Mouse (Mus musculus) cerebellum, postnatal 36 days (tissue): Measurements from ENCODE around the gene Zfp644.
A peak's percentile ranks its signal among the peaks of the same experiment; 100 is the strongest.
"Not testable (repeated sequence)": the region's sequence is repeated elsewhere in the genome, so short reads cannot be mapped to it uniquely, and the experiment has no call there.

ENCODE experiments used
- DNase-seq, 2 experiments: peaks; one replicate each; pipeline ENCODE4 v3.0.0; 2021 to 2022; ENCODE audit warnings: mixed read lengths in 2 of 2

Gene Zfp644

GRCm38 (mm10) chr5:106696396-106697337 is at the start of gene Zfp644:
TSS of gene Zfp644 (minus strand) at chr5:106697287.
- peak; percentile 86 to 92 for DNase-seq

DNA sequence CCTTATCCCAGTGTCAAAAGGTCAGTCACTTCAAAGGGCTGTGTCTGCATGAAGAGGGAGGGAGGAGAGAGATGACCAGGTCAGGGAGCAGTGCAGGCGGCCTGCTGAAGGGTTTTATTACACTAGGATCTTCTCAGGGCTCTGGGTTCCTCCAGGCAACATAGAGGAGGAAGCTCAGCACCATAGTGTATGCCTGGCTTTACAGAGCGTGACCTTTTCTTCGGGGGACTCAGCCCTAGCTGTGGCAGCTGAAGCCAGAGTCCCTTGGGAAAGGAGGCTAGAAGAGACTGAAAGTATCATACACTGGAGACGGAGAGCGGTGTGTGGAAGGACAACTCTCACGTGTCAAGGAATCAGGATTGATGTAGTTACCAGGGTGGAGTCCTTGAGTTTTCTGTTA is 42.6 kb upstream of the Zfp644 start:
- DNase-seq: no peak

DNA sequence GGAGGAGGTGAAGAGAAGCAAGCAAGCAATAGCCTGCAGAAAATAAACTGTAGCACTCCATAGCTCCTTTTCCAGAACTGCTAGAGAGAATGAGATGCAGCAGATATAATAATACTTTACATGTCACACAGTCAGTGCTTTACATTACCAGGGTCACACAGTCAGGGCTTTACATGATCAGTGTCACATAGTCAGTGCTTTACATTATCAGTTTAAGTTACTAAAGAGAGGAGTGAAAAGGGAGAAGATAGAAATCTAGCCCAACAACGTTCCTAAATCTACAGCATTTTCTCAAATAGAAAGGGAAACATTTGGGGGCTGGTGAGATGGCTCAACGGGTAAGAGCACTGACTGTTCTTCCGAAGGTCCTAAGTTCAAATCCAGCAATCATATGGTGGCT is 26.4 kb upstream of the Zfp644 start:
- no peak for DNase-seq

DNA sequence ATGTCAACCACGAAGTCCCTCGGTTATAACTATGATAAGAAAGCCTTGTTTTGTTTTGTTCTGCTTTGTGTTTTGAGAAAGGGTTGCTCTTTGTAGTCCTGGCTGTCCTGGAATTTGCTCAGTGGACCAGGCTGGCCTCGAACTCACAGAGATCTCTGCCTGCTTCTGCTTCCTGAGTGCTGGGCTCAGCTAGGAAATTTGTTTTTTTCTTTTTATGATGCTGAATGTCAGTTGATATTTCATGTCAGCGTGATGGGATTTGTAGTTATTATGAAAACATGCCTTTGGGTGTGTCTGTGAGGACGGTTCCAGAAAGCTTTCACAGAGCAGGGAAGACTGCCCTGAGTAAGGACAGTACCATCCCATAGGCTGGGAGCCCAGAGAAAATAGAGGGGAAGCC is 25.7 kb upstream of the Zfp644 start:
- DNase-seq: no peak

GRCm38 (mm10) chr5:106711870-106712277 is 14.8 kb upstream of the Zfp644 start:
- no peak for DNase-seq

DNA sequence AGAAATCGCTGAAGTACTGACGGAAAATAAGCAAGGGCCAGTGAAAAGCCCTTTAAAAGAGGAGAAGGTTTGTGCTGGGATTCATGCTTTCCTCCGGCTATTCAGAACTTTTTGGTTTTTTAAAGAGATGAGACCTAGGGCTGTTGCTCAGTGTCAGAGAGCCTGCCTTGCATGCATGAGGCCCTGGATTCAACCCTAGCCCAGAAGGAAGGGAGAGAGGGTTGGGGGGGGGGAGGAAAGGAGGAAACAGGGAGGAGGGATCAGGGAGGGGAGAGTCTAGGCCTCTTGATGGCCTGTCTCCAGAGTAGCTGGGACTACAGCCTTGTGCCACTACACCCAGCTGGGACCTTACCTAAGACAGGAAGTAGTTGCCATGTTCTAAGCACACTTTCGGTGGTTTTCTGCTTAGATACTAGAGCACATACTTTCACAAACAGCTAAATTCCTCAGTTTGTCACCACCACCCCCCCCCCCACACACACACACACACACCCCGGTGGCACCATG is 14.2 kb upstream of the Zfp644 start:
- no peak for DNase-seq

DNA sequence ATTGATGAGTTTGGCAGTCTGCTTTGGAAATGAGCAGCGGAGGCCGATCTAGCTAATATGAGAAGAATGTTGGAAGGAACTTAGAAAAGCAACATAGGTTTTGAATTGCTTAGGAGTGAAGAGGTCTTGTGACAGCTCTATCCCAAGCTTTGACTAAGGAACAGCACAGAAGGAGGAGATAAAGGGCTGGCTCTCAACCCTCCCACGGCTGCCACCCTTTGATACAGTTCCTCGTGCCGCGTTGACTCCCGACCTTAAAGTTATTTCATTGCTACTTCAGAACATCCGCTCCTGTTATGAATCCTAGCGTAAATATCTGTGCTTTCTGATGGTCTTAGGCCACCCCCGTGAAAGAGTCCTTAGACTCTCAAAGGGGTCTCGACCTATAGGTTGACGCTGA is 13.5 kb upstream of the Zfp644 start:
- DNase-seq: no peak

- DNase-seq: no peak
These were observed 13.0 kb upstream of the Zfp644 start for GRCm38 (mm10) chr5:106710085-106710409.

DNA sequence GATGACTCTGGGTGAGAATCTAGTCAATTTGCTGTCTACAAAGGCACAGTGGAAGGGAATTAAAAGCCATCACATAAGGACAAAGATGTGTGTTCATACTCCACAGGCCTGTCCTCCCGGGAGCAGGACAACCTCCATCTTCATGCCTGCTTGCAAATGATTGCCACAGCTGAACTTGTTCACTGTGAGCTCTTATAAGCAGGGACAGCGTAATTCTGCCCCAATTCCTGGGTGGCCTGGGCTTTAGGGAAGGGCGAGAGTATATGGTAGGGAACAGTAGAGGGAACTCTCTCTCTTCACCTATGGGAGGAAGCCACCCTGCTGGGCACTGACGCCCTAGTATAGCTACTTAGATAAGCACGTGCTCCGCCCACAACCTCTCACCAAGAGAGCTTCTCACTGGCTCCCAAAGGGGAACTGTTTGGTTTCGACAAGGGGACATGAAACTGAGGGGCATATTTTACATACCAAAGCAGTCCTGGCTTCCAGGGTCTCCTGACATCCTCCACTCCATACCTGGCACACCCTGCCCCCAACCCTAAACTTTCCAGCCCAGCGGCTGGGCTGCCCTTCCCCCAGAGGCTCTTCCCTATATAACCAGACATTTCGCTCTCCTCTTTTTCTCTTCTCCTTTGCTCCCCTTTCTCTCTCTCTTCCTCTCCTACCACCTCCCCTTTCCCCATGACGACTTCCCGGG is 12.4 kb upstream of the Zfp644 start:
- no peak for DNase-seq

DNA sequence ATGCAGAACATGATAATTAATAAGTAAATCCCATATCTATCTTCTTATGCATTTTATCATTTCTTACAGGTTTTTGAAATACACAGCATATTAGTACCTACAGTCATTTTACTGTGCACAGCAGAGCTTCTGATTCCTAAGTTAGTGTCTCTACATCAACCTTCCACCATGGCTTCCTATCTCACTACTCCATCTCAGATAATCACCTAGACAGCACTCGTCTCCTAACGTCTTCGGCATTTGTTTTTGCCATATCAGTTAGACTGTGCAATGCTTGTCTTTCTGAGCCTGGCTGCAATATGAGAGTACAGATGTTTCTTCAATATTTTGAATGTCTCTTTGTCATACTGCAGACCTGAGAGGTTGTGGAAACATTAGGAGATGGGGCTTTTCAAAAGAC is 9.3 kb upstream of the Zfp644 start:
- no peak for DNase-seq

DNA sequence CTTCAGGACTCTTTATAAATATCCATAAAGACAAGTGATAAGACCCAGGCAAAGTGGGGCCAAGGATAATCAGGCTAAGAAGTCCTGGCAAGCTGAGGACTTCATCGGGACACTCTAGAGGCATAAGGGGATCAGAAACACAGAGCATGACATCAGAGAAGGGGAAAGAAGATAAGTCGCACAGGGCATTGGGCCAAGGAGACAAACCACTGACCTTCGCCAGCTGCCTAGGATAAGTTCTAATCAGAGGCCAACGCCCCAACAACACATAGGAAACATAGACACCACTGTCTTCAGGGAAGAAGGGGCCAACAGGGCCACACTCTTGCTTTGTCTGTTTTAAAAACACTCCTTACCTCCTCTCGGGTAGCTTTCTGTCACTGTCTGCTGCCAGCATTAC is 8.1 kb upstream of the Zfp644 start:
- no peak for DNase-seq

DNA sequence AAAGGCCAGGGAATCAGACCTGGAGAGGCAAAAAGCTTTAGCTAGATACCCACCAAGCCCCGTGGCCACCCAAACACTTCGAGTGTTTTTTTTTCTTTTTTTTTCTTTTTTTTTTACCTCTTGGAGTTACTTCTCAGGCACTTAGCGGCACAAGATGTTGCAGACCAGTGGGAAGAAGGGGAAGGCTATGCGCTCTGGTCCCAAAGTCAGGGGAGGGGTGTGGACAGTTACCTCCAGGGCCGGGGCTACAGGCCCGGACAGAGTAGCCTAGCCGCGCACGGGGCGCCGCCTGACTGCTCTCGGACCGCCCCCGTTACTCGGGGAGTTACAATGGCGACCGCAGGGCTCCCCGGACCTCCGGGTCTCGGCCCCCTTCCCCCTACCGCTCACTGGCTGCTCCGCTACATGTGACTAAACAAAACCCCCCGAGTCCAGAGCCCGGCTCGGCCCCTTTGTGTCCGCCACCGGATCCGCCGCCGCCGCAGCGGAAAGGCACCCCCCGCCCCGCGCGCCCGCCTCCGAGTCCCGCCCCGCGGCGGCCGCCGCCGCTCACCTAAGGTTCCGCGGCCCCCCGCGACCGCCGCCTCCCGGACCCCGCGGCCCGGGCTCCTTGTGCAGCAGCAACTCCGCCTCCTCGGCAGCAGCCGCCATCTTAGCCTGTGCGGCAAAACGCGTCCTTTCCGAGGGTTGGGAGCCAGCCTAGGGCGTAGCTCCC is 1.2 kb downstream of the Zfp644 start:
- DNase-seq: no peak

- DNase-seq: no peak
These were observed 1.9 kb downstream of the Zfp644 start for GRCm38 (mm10) chr5:106695141-106695540.

DNA sequence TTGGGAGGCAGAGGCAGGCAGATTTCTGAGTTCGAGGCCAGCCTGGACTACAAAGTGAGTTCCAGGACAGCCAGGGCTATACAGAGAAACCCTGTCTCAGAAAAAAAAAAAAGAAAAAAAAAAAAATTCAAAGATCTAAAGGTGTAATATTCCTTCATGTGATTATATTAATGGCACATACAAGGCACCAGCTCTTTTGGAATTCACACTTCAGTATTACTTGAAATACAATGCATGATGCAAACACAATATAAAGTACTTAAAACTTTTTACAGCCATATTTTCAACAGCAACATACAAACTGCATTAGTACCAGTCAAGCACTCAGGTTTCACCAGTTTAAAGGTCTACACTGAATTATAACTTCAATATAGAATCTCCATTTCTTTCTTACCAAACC is 2.4 kb downstream of the Zfp644 start:
- DNase-seq: no peak

GRCm38 (mm10) chr5:106693034-106693433 is 4.1 kb downstream of the Zfp644 start:
- no peak for DNase-seq

DNA sequence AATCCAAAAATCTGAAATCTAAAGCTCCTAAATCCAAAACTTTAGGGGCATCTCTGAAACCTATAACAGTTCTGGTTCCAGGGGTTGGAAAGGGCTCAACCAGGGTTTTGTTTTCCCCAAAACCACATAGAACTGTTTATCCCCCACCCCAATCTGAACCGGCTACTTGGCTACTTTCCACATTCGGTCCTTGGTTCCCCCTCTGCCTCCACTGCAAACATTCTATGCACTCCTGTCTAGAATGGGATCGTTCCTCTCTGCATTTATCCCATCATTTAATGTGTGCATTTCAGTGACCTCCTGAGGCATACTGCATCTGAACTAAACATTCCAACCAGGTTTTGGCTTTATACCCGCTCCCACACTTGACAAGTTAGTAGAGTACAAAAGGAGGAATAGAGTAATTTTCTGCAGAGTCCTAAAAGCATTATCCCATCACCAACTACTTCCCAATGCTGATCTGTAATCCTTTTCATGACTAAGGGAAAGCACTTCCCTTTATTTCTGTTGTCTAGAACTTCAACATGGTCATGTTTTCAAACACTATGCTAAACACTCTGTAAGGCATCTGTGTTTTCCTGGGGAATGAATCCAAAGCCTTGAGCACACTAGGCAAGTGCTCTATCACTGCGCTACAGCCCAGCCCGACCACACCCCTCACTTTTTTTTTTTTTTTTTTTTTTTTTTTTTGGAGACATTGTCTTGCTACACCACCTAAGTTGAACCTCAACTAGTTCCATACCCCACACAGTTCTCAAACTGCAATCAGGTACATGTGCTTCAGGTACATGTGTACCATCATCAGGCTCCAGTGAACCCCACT is 16.2 kb downstream of the Zfp644 start:
- DNase-seq: no peak

DNA sequence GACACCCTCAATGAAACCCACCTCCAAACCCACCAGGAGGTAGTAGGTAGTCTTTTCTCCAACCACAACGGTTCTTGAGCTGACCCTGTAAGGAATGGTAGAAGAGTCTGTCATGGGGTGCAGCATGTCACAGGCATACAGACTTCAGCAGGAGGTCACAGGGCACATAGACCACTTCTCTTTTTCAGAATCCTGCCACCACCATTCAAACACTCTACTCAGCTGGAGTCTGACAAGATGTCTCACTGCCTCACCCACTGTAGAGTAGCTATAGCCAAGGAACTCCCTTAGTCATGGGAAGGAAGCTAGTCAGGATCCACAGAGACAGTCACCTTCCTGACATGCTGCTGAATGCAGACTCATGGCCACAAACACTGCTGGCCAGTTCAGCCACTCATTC is 17.4 kb downstream of the Zfp644 start:
- no peak for DNase-seq

DNA sequence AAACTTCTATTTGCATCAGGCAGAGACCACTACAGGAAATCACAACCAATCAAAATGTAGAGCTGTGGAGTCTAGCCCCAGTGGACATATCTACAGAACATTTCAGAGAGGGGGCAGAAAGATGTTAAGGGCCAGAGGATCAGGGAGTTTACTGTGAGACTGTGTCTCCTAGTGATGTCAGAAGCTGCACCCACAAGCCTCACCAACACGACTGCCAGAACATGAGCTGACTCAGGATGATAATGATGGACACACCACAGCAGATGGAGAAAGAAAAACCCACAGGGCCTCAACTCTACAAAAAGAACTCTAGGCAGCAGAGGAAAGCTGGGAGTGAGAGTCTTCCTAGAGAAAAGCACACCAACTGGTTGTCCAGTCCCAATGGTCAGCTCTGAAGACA is 18.3 kb downstream of the Zfp644 start:
- DNase-seq: not testable (repeated sequence)

GRCm38 (mm10) chr5:106676784-106677183 is 20.3 kb downstream of the Zfp644 start:
- no peak for DNase-seq

DNA sequence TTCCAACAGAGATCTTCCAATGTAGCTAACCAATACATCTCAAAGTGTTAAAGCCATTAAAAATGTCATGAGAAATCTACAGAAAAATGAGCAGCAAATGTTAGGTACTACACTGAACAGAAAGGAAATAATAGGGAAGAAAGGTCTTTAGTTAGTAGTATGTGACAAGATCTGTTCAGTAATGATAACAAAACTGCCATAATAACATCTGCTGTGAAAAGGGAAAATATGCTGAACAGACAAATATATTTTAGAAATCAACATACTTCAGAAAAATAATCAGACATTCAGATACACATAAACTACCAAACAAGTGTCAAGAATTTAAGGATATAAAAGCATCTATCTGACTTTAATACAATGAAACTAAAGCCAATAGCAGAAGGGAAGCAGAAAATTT is 24.5 kb downstream of the Zfp644 start:
- no peak for DNase-seq

- no peak for DNase-seq
These were observed 25.2 kb downstream of the Zfp644 start for GRCm38 (mm10) chr5:106671893-106672292.

- no peak for DNase-seq
These were observed 32.2 kb downstream of the Zfp644 start for GRCm38 (mm10) chr5:106664910-106665309.

DNA sequence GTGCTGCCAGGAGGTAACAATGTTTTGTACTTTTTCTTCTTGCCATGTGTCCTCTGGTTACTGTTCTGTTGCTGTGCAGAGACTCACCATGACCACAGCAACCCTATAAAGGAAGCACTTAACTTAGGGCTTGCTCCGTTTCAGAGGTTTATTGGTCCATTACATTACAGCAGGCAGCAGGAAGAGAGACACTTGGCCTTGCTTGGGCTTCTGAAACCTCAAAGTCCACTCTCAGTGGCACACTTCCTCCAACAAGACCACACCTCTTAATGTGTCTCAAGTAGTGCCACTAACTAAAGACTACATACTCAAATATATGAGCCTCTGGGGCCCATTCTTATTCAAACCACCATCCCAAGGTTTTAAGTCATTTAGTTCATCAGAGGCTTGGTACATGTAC is 36.2 kb downstream of the Zfp644 start:
- DNase-seq: no peak
